Mouse (Mus musculus): Measurements from ENCODE around the gene Gm436. TPM values are rescaled to one million over a fixed set of nuclear protein-coding genes. Genes with fewer than 3 reads are reported as not detected.

Gm436 gene
- polyA plus RNA-seq (2017; shearing (Covaris generic)): not detected

DNA sequence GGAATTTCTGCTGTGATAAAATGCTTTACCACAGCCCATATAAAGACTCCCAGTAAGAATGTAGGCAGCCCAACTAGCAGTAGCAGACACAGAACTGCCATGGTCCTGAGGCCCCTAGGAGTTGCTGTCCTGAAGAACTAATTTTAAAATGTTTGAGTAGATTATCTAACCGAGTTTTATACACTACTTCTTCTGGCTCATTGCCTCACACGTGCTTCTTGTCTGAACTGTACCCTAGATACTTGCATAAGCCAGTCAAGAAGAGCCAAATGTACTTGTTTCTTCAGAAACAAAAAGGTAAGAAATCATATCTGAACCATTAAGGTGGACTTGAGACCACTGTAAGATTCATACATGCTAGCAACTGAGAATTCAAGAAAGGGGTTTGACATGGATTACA, at the start of gene Gm436:
Gene Gm436, minus strand, starts transcription at position 101 of the 400 bp plus-strand sequence.

DNA sequence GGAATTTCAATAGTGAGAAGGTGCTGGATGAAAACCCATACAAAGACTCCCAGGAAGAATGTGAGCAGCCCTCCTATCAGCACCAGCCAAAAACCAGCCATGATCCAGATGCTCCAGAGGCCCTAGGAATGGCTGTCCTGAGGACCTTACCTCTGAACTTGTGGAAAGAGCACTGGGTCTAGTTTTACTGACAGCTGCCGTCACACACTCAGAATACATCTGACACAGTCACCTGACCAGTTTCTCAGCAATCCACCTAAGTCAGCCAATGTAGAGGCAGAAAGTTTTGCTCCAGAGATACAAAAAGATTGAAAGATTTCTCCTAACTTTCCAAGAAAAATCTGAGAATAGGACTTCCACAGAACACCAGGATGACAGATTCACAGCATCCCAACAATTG, 35.1 kb upstream of the Gm436 start, which contains the start of gene Gm13178:
Gene Gm13178, minus strand, starts transcription at position 101 of the 400 bp plus-strand sequence.

Other genes starting within 250 kb of the Gm436 start
- gene 1700012P22Rik, start 247.6 kb downstream of the Gm436 start, polyA plus RNA-seq (2017; shearing (Covaris generic)): not detected
- not detected for gene Gm9944, start 233.1 kb downstream of the Gm436 start, polyA plus RNA-seq (2017; shearing (Covaris generic))
- not detected for gene Aadacl3, start 222.6 kb downstream of the Gm436 start, polyA plus RNA-seq (2017; shearing (Covaris generic))
- not detected for gene 9430007A20Rik, start 166.5 kb downstream of the Gm436 start, polyA plus RNA-seq (2017; shearing (Covaris generic))
- not detected for gene Gm13124, start 121.2 kb downstream of the Gm436 start, polyA plus RNA-seq (2017; shearing (Covaris generic))
- not detected for gene Aadacl4, start 72.7 kb downstream of the Gm436 start, polyA plus RNA-seq (2017; shearing (Covaris generic))
- not detected for gene Gm13178, start 35.0 kb upstream of the Gm436 start, polyA plus RNA-seq (2017; shearing (Covaris generic))
- gene Gm438, start 100.2 kb upstream of the Gm436 start, polyA plus RNA-seq (2017; shearing (Covaris generic)): not detected
- 19.9 TPM for gene Dhrs3, start 206.5 kb upstream of the Gm436 start, polyA plus RNA-seq (2017; shearing (Covaris generic))